Mouse (Mus musculus) Muller cell, postnatal 12 days (primary cell): Measurements from ENCODE around the gene Mas1.

Experiments used
- DNase-seq: peaks from one replicate; pipeline ENCODE4 v3.0.0-alpha.2; 2015; ENCODE audit errors: inconsistent ontology term

Gene Mas1

GRCm38 (mm10) chr17:12830351-12830750 lies 37.6 kb downstream of the Mas1 start:
- DNase-seq = no peak

- no peak for DNase-seq
Measured at GRCm38 (mm10) chr17:12815885-12816284, 52.1 kb downstream of the Mas1 start.

GRCm38 (mm10) chr17:12814502-12814901 lies 53.4 kb downstream of the Mas1 start:
- DNase-seq = no peak

GRCm38 (mm10) chr17:12810973-12811303 lies 57.0 kb downstream of the Mas1 start:
- DNase-seq = no peak

- peak; percentile 66 for DNase-seq
Measured at GRCm38 (mm10) chr17:12810103-12810972, 57.6 kb downstream of the Mas1 start.

GRCm38 (mm10) chr17:12808851-12809250 lies 59.1 kb downstream of the Mas1 start:
- no peak for DNase-seq

- DNase-seq = peak; percentile 62
Measured at GRCm38 (mm10) chr17:12804584-12805445, 63.1 kb downstream of the Mas1 start.

- DNase-seq = peak; percentile 80
Measured at GRCm38 (mm10) chr17:12801861-12802540, 65.9 kb downstream of the Mas1 start.

GRCm38 (mm10) chr17:12799368-12800275 lies 68.3 kb downstream of the Mas1 start:
- no peak for DNase-seq

- no peak for DNase-seq
Measured at GRCm38 (mm10) chr17:12798571-12798970, 69.4 kb downstream of the Mas1 start.

- no peak for DNase-seq
Measured at GRCm38 (mm10) chr17:12797427-12798029, 70.4 kb downstream of the Mas1 start.

GRCm38 (mm10) chr17:12796633-12797032 lies 71.3 kb downstream of the Mas1 start:
- no peak for DNase-seq

GRCm38 (mm10) chr17:12793660-12794406 lies 74.1 kb downstream of the Mas1 start:
- DNase-seq = peak; percentile 69

- no peak for DNase-seq
Measured at GRCm38 (mm10) chr17:12792422-12793206, 75.3 kb downstream of the Mas1 start.

GRCm38 (mm10) chr17:12791420-12791819 lies 76.5 kb downstream of the Mas1 start:
- peak; percentile 85 for DNase-seq

- DNase-seq = no peak
Measured at GRCm38 (mm10) chr17:12791079-12791406, 76.9 kb downstream of the Mas1 start.
